Mouse (Mus musculus): ENCODE data around the gene Gm5862. TPM values are rescaled to one million over a fixed set of nuclear protein-coding genes. Genes with fewer than 3 reads are reported as not detected.
"Not testable (repeated sequence)": the region's sequence is repeated elsewhere in the genome, so short reads cannot be mapped to it uniquely, and the experiment has no call there.

Gm5862 gene
- not detected in 2 replicates for polyA plus RNA-seq (2016; fragmentation: Nextera tagmentation; extraction: Ambion mirVana)

GRCm38 (mm10) chr5:26022816-26023215 is at the start of gene Gm5862:
TSS of gene Gm5862 (minus strand) at chr5:26022916.
- not testable (repeated sequence) for ATAC-seq (ENCODE audit: low FRiP score); H3K36me3 ChIP-seq (replicated peaks); H3K4me2 ChIP-seq; H3K4me1 ChIP-seq; H3K27me3 ChIP-seq; H3K27ac ChIP-seq; H3K4me3 ChIP-seq (replicated peaks); H3K9ac ChIP-seq; H3K9me3 ChIP-seq
- no CpG with 5 or more reads among the region's 3 CpGs for WGBS

GRCm38 (mm10) chr5:26070716-26071115 is 48.0 kb upstream of the Gm5862 start:
- Histone ChIP-seq H3K4me2 (no peak overlapping the region), H3K36me3 (replicated peaks) (no peaks in the 10 kb centered on the region), H3K27ac (no peak overlapping the region), H3K9me3 (peaks cover 7% of the 10 kb centered on the region; the same call in 1 of the 2 replicates), H3K27me3 (no peaks in the 10 kb centered on the region), H3K4me1 (no peaks in the 10 kb centered on the region), H3K9ac (no peak overlapping the region), H3K4me3 (replicated peaks) (no peak overlapping the region)
- no peak for ATAC-seq (ENCODE audit: low FRiP score)
- WGBS: 90% methylated on average over 24 of the region's 24 CpGs

- H3K27ac ChIP-seq; ATAC-seq (ENCODE audit: low FRiP score): not testable (repeated sequence)
- WGBS: no CpG with 5 or more reads among the region's 2 CpGs
These were observed 35.8 kb upstream of the Gm5862 start, which contains the start of gene Gm7347 for GRCm38 (mm10) chr5:26058481-26058880. TSS of gene Gm7347 (minus strand) at chr5:26058581.

GRCm38 (mm10) chr5:26039458-26039857 is 16.7 kb upstream of the Gm5862 start, which contains the start of gene Speer4a:
TSS of gene Speer4a (minus strand) at chr5:26039558.
- not testable (repeated sequence) for H3K4me3 ChIP-seq (replicated peaks); H3K27me3 ChIP-seq; H3K9me3 ChIP-seq; ATAC-seq (ENCODE audit: low FRiP score); H3K27ac ChIP-seq; H3K9ac ChIP-seq; H3K36me3 ChIP-seq (replicated peaks); H3K4me1 ChIP-seq; H3K4me2 ChIP-seq
- WGBS: 75% methylated on average over 2 of the region's 2 CpGs

More at GRCm38 (mm10) chr5:26058481-26058880, 35.8 kb upstream of the Gm5862 start, which contains the start of gene Gm7347:
- not testable (repeated sequence) for H3K4me1 ChIP-seq; H3K9ac ChIP-seq; H3K27me3 ChIP-seq; H3K9me3 ChIP-seq; H3K4me3 ChIP-seq (replicated peaks); H3K36me3 ChIP-seq (replicated peaks); H3K4me2 ChIP-seq

- ATAC-seq (ENCODE audit: low FRiP score): 0 out of 2 replicates have a peak, but pooled peaks have one; percentile 11
- Histone ChIP-seq H3K4me2 (peak overlapping the region; percentile 55), H3K27me3 (peaks cover 10% of the 10 kb centered on the region)
- 68% methylated on average over 7 of the region's 7 CpGs for WGBS
- not testable (repeated sequence) for H3K9me3 ChIP-seq; H3K36me3 ChIP-seq (replicated peaks); H3K4me3 ChIP-seq (replicated peaks); H3K4me1 ChIP-seq; H3K27ac ChIP-seq; H3K9ac ChIP-seq
These were observed 15.0 kb downstream of the Gm5862 start for GRCm38 (mm10) chr5:26007697-26008096.

- not testable (repeated sequence) for H3K36me3 ChIP-seq (replicated peaks); H3K27ac ChIP-seq; H3K9me3 ChIP-seq; H3K4me1 ChIP-seq
- ATAC-seq (ENCODE audit: low FRiP score): peak; percentile 88
- Histone ChIP-seq H3K4me2 (peak overlapping the region; percentile 55), H3K4me3 (replicated peaks) (peak overlapping the region; percentile 33), H3K9ac (peak overlapping the region; percentile 4), H3K27me3 (peaks cover 10% of the 10 kb centered on the region)
- 15% methylated on average over 45 of the region's 45 CpGs for WGBS
These were observed 15.6 kb downstream of the Gm5862 start for GRCm38 (mm10) chr5:26006937-26007695.

GRCm38 (mm10) chr5:26004698-26005097 is 18.0 kb downstream of the Gm5862 start, which contains the start of gene Gm1979:
TSS of gene Gm1979 (minus strand) at chr5:26004798.
- not testable (repeated sequence) for H3K4me3 ChIP-seq (replicated peaks); H3K4me2 ChIP-seq; ATAC-seq (ENCODE audit: low FRiP score); H3K27ac ChIP-seq; H3K9ac ChIP-seq; H3K9me3 ChIP-seq; H3K4me1 ChIP-seq; H3K36me3 ChIP-seq (replicated peaks)
- WGBS: 95% methylated on average over 1 of the region's 2 CpGs
- peaks cover 10% of the 10 kb centered on the region for H3K27me3 ChIP-seq

- WGBS: no CpG with 5 or more reads among the region's 3 CpGs
- H3K9ac ChIP-seq; H3K4me1 ChIP-seq; H3K4me2 ChIP-seq; H3K4me3 ChIP-seq (replicated peaks); H3K27me3 ChIP-seq; ATAC-seq (ENCODE audit: low FRiP score); H3K36me3 ChIP-seq (replicated peaks); H3K27ac ChIP-seq; H3K9me3 ChIP-seq: not testable (repeated sequence)
These were observed 34.2 kb downstream of the Gm5862 start, which contains the start of gene Gm21698 for GRCm38 (mm10) chr5:25988550-25988949. TSS of gene Gm21698 (minus strand) at chr5:25988650.

- not testable (repeated sequence) for H3K4me3 ChIP-seq (replicated peaks); H3K36me3 ChIP-seq (replicated peaks); H3K4me2 ChIP-seq; H3K9me3 ChIP-seq; H3K9ac ChIP-seq; H3K27me3 ChIP-seq; ATAC-seq (ENCODE audit: low FRiP score); H3K27ac ChIP-seq; H3K4me1 ChIP-seq
- no CpG with 5 or more reads among the region's 2 CpGs for WGBS
These were observed 50.2 kb downstream of the Gm5862 start, which contains the start of gene Gm21680 for GRCm38 (mm10) chr5:25972563-25972962. TSS of gene Gm21680 (minus strand) at chr5:25972663.

Other genes with a start within 250 kb of the Gm5862 start
- gene Gm21663, start 80.5 kb downstream of the Gm5862 start, polyA plus RNA-seq (2016; fragmentation: Nextera tagmentation; extraction: Ambion mirVana): not detected in 2 replicates
- gene Gm21671, start 68.5 kb downstream of the Gm5862 start, polyA plus RNA-seq (2016; fragmentation: Nextera tagmentation; extraction: Ambion mirVana): 0.08 TPM in 1 of 2 replicates, not detected in the other
- gene Gm21680, start 50.3 kb downstream of the Gm5862 start, polyA plus RNA-seq (2016; fragmentation: Nextera tagmentation; extraction: Ambion mirVana): 0.06 TPM in 1 of 2 replicates, not detected in the other
- gene Gm21698, start 34.3 kb downstream of the Gm5862 start, polyA plus RNA-seq (2016; fragmentation: Nextera tagmentation; extraction: Ambion mirVana): not detected in 2 replicates
- gene Gm1979, start 18.1 kb downstream of the Gm5862 start, polyA plus RNA-seq (2016; fragmentation: Nextera tagmentation; extraction: Ambion mirVana): not detected in 2 replicates
- 0.10 TPM in 1 of 2 replicates, not detected in the other for gene Speer4a, start 16.6 kb upstream of the Gm5862 start, polyA plus RNA-seq (2016; fragmentation: Nextera tagmentation; extraction: Ambion mirVana)
- not detected in 2 replicates for gene Gm7347, start 35.7 kb upstream of the Gm5862 start, polyA plus RNA-seq (2016; fragmentation: Nextera tagmentation; extraction: Ambion mirVana)
- not detected in 2 replicates for gene Gm10471, start 66.4 kb upstream of the Gm5862 start, polyA plus RNA-seq (2016; fragmentation: Nextera tagmentation; extraction: Ambion mirVana)
- not detected in 2 replicates for gene 5031410I06Rik, start 82.4 kb upstream of the Gm5862 start, polyA plus RNA-seq (2016; fragmentation: Nextera tagmentation; extraction: Ambion mirVana)
- not detected in 2 replicates for gene Gm10220, start 98.5 kb upstream of the Gm5862 start, polyA plus RNA-seq (2016; fragmentation: Nextera tagmentation; extraction: Ambion mirVana)
- not detected in 2 replicates for gene Gm7361, start 234.8 kb upstream of the Gm5862 start, polyA plus RNA-seq (2016; fragmentation: Nextera tagmentation; extraction: Ambion mirVana)